Mouse (Mus musculus) forebrain, postnatal 0 days (tissue): Measurements from ENCODE around the gene Ostm1. TPM values are rescaled to one million over a fixed set of nuclear protein-coding genes. Genes with fewer than 3 reads are reported as not detected.

Source experiments
- ATAC-seq: fragments of 200-750 bp; cut with Nextera tagmentation; 2 replicates; pipeline ENCODE4 v1.8.0; 2017; ENCODE audit warnings: mild to moderate bottlenecking, moderate library complexity
- DNase-seq: peaks from one replicate; pipeline ENCODE4 v3.0.0-alpha.2; 2015
- H3K27ac ChIP-seq: fragments of 300-500 bp; sonication (generic); 2 replicates; pipeline ENCODE4 v1.5.1; 2014; ENCODE audit warnings: low read depth, mild to moderate bottlenecking, antibody characterized with exemption, low read length, moderate library complexity, mixed read lengths
- H3K27me3 ChIP-seq: fragments of 300-500 bp; sonication (generic); 2 replicates; pipeline ENCODE4 v1.6.1; 2014; ENCODE audit warnings: mild to moderate bottlenecking, low read length, mixed read lengths; ENCODE audit not compliant: insufficient read depth
- H3K36me3 ChIP-seq: fragments of 300-500 bp; sonication (generic); 2 replicates; pipeline ENCODE4 v1.6.1; 2014; ENCODE audit warnings: mild to moderate bottlenecking, moderate library complexity; ENCODE audit not compliant: insufficient read depth
- H3K4me1 ChIP-seq: fragments of 300-500 bp; sonication (generic); 2 replicates; pipeline ENCODE4 v1.6.1; 2014; ENCODE audit warnings: antibody characterized with exemption; ENCODE audit not compliant: insufficient read depth
- H3K4me2 ChIP-seq: fragments of 300-500 bp; sonication (generic); 2 replicates; pipeline ENCODE4 v1.6.1; 2014; ENCODE audit warnings: low read depth, mild to moderate bottlenecking, moderate library complexity
- H3K4me3 ChIP-seq: fragments of 300-500 bp; sonication (generic); 2 replicates; pipeline ENCODE4 v1.5.1; 2014; ENCODE audit warnings: low read depth, low read length, mixed read lengths
- H3K9ac ChIP-seq: fragments of 300-500 bp; sonication (generic); 2 replicates; pipeline ENCODE4 v1.6.1; 2014; ENCODE audit warnings: mild to moderate bottlenecking
- H3K9me3 ChIP-seq: fragments of 300-500 bp; sonication (generic); 2 replicates; pipeline ENCODE4 v1.6.1; 2016; ENCODE audit warnings: low read length
- CTCF ChIP-seq: sonication (generic); IDR thresholded peaks from 2 replicates; pipeline ENCODE4 v1.5.1; 2016; ENCODE audit warnings: antibody characterized with exemption, control low read depth, low read depth
- WGBS: fragments of 180-500 bp; shearing (Covaris S2); extraction: QIAGEN DNeasy Blood & Tissue Kit; methylation state at CpG from one replicate; pipeline ENCODE4 v1.1.7; 2014; 5-methylcytosine and 5-hydroxymethylcytosine counted together
- polyA plus RNA-seq: library from polyadenylated mRNA; unstranded; fragments of >200 nt; fragmentation: Nextera tagmentation; extraction: Ambion mirVana; gene quantifications from 2 replicates; pipeline ENCODE4 v1.2.1, GENCODE M21; 2015
- total RNA-seq: library from RNA; depleted of rRNA; stranded (reverse); fragments of >200 nt; gene quantifications from 2 replicates; pipeline ENCODE4 v1.2.3, GENCODE M21; 2014

Gene Ostm1
- total and polyA plus RNA-seq, 2 experiments from 2014 or later: 39.2 to 44.6 TPM

DNA sequence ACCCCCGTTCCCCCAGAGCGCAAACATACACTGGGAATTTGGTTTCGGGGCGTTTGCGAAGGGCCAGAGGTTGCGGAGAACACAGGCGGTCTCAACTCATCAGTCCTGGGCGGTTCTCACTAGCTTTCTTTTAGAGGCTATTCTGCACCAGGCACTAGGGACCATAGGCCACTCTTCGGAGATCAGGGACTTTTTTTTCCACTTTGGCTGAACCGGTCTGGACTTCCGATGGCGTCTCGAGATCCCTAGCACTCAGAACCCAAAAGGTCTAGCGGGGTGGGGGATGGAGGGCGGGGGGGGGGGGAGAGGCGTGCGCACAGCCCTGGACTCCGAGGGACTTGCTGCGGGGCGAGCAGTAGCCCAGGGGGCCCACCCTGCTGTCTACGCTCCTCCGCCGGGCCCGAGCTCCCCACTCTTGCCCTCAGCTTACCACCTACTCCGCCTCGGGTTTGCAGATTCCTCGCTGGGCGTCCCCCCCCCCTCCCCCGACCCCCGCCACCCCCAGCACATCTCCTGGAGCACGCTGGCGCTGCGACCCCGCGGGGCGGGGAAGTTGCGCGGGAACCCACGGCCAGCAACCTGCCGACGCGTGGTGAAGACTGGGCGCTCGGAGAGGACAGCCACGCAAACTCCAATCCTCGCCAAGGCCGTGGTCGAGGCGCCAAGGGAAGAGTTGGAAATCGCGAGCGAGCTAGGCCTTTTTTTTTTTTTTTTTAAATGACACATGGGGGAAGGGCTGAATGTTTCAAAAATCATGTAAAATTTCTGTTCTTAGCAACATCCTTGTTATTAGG is 52.1 kb downstream of the Ostm1 start:
- H3K9ac ChIP-seq: no peak overlapping the region; the same call in 1 of the 2 replicates
- peaks cover 26% of the 10 kb centered on the region for H3K27me3 ChIP-seq
- no peak for DNase-seq
- H3K4me1 ChIP-seq: peaks cover 13% of the 10 kb centered on the region; the same call in 1 of the 2 replicates
- peak overlapping the region; percentile 60 for H3K4me2 ChIP-seq
- H3K27ac ChIP-seq: no peak overlapping the region
- TF ChIP-seq CTCF: no peak
- no peaks in the 10 kb centered on the region for H3K36me3 ChIP-seq
- H3K9me3 ChIP-seq: no peaks in the 10 kb centered on the region
- H3K4me3 ChIP-seq: peak overlapping the region; percentile 27
- no peak for ATAC-seq
- 4% methylated on average over 45 of the region's 52 CpGs for WGBS

DNA sequence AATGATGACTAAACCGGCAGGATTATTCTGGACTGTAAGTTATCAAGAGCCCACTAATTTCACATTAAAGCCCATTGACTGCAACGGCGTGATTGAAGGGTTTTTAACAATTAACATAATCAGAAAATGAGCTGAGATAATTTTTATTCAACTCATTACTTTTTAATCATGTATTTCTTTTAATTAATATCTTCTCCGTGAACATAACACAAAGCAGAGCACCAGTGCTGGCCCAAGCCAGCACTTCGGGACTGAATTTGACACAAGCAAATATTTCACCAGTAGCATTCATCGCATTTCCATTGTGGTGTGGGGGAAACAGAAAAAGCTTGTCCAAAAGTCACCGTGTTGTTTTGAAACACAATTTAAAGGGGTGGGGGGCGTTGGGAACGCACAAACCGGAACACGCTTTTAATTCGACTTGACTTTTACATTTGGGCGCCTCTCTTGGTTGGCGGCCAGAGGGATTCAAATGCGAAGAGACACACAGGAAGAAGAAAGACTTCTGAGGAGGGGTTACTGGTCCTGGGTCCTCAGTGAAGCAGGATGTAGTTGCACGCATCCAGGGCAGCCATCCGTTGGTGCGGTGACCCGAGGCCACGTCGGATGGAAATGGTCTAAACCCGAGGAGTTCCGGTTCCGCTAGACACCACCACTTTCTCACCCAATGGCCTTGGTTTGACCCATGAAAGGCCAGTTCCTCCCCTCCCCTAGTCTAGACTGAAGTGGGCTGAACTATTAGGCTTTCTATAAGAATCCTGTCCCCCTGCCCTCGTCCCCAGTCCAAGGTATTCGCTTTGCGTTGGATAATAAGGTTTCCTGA is 52.9 kb downstream of the Ostm1 start:
- peaks cover 13% of the 10 kb centered on the region; the same call in 1 of the 2 replicates for H3K4me1 ChIP-seq
- peak overlapping the region; percentile 27 for H3K4me3 ChIP-seq
- H3K9me3 ChIP-seq: no peaks in the 10 kb centered on the region
- DNase-seq: peak; percentile 35
- TF ChIP-seq CTCF: no peak
- no peak overlapping the region for H3K9ac ChIP-seq
- H3K4me2 ChIP-seq: peak overlapping the region; percentile 60
- no peak overlapping the region for H3K27ac ChIP-seq
- 10% methylated on average over 27 of the region's 27 CpGs for WGBS
- no peak; the same call in 1 of the 2 replicates for ATAC-seq
- peaks cover 20% of the 10 kb centered on the region for H3K27me3 ChIP-seq
- H3K36me3 ChIP-seq: no peaks in the 10 kb centered on the region

DNA sequence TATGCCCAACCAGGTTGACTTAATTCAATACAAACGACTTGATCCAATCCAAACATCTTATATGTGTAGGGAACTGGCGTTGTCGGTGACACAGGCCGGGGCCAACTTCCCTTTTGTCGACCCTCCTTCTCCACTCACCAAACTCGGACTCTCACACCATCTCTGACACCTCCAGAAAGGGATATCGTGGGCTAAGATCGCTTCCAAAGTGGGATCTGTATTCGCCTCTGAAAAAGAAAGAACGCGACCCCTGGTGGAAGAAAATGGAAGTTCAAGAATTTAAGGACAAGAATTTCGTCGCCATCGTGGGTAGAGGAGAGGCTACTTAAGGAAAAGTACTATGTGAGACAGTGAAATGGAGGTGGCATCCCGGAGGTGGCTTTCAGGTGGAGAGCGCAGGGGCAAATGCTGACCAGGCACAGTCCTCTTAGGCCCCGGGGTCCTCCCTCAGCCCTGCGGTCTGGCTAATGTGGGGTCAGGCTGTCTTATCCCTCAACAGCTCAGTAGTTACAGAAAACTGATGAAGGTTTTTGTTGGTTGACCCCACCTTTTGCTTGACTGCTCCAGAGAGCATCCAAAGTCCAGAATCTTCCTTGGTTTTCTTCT is 53.7 kb downstream of the Ostm1 start:
- H3K27me3 ChIP-seq: peaks cover 18% of the 10 kb centered on the region
- peak; percentile 27 for ATAC-seq
- H3K27ac ChIP-seq: no peak overlapping the region
- peaks cover 13% of the 10 kb centered on the region; the same call in 1 of the 2 replicates for H3K4me1 ChIP-seq
- no peak overlapping the region for H3K4me3 ChIP-seq
- no peaks in the 10 kb centered on the region for H3K9me3 ChIP-seq
- no peaks in the 10 kb centered on the region for H3K36me3 ChIP-seq
- DNase-seq: peak; percentile 94
- peak; percentile 85 for TF ChIP-seq CTCF
- WGBS: 6% methylated on average over 18 of the region's 18 CpGs
- peak overlapping the region; percentile 15; the same call in 1 of the 2 replicates for H3K4me2 ChIP-seq
- H3K9ac ChIP-seq: no peak overlapping the region

DNA sequence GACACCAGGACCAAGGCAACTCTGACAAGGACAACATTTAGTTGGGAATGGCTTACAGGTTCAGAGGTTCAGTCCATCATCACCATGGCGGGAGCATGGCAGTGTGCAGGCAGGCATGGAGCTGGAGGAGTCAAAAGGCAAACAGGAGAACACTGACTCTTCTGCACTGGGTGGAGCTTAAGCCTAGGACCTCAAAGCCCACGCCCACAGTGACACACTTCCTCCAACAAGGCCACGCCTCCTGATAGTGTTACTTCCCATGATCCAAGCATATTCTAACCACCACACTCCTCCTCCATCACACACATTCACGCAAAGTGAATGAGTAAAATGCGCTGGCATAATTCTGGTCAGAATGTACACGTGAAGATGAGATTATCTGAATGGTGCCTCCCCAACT is 56.2 kb downstream of the Ostm1 start:
- peaks cover 3% of the 10 kb centered on the region; the same call in 1 of the 2 replicates for H3K4me1 ChIP-seq
- WGBS: 89% methylated on average over 6 of the region's 6 CpGs
- H3K9ac ChIP-seq: no peak overlapping the region
- no peak for TF ChIP-seq CTCF
- no peaks in the 10 kb centered on the region for H3K36me3 ChIP-seq
- no peaks in the 10 kb centered on the region for H3K9me3 ChIP-seq
- DNase-seq (no peak), ATAC-seq (no peak)
- peaks cover 5% of the 10 kb centered on the region for H3K27me3 ChIP-seq
- H3K27ac ChIP-seq: no peak overlapping the region
- H3K4me3 ChIP-seq: no peak overlapping the region
- H3K4me2 ChIP-seq: no peak overlapping the region

DNA sequence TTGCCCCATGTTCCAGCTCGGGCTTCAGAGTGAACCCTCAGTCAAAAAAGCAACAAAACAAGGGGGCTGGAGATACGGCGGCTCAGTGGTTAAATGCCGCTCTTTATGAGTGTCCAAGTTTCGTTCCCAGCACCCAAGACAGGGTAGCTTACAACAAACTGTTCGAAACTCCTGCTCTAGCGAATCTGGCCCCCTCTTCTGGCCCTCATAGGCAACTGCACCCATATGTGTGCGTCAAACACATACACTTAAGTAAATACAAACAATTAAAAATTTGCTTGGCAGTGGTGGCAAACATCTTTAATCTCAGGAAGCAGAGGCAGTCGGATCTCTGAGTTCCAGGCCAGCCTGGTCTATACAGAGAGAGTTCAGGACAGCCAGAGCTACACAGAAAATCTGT is 60.0 kb downstream of the Ostm1 start:
- no peak for TF ChIP-seq CTCF
- 87% methylated on average over 9 of the region's 9 CpGs for whole genome bisulfite sequencing
- no peaks in the 10 kb centered on the region for H3K27me3 ChIP-seq
- no peaks in the 10 kb centered on the region for H3K9me3 ChIP-seq
- no peak for ATAC-seq
- no peak overlapping the region for H3K9ac ChIP-seq
- H3K27ac ChIP-seq: no peak overlapping the region
- no peak overlapping the region for H3K4me3 ChIP-seq
- no peaks in the 10 kb centered on the region for H3K4me1 ChIP-seq
- no peak overlapping the region for H3K4me2 ChIP-seq
- no peaks in the 10 kb centered on the region for H3K36me3 ChIP-seq
- no peak for DNase-seq

- no peak overlapping the region for H3K4me3 ChIP-seq
- DNase-seq: no peak
- H3K27ac ChIP-seq: no peak overlapping the region
- no peak for ATAC-seq
- H3K9ac ChIP-seq: no peak overlapping the region
- no peaks in the 10 kb centered on the region for H3K36me3 ChIP-seq
- no peaks in the 10 kb centered on the region for H3K27me3 ChIP-seq
- H3K4me2 ChIP-seq: no peak overlapping the region
- no peaks in the 10 kb centered on the region for H3K9me3 ChIP-seq
- WGBS: 44% methylated on average over 4 of the region's 4 CpGs
- TF ChIP-seq CTCF: no peak
- no peaks in the 10 kb centered on the region for H3K4me1 ChIP-seq
Observed at GRCm38 (mm10) chr10:42646340-42646739, 62.7 kb downstream of the Ostm1 start.
